Mouse (Mus musculus) monocyte, adult 2 months (primary cell): Measurements from ENCODE around the gene Klf13.

Experiments
- DNase-seq, 2 experiments: peaks; one replicate each; pipeline ENCODE4 v3.0.0; 2022; ENCODE audit warnings: low spot score in 2 of 2, low read depth in 1 of 2

The Klf13 gene

GRCm38 (mm10) chr7:63938914-63939396 lies at the start of gene Klf13:
TSS of gene Klf13 (minus strand) at chr7:63938915.
- DNase-seq: peak; percentile 96

- DNase-seq: no peak
Observed at GRCm38 (mm10) chr7:63988391-63988790, 49.7 kb upstream of the Klf13 start.

- no peak for DNase-seq
Observed at GRCm38 (mm10) chr7:63986407-63987182, 47.9 kb upstream of the Klf13 start.

- no peak for DNase-seq
Observed at GRCm38 (mm10) chr7:63985696-63986406, 47.1 kb upstream of the Klf13 start.

GRCm38 (mm10) chr7:63985266-63985665 lies 46.6 kb upstream of the Klf13 start:
- DNase-seq: no peak

- no peak for DNase-seq
Observed at GRCm38 (mm10) chr7:63984329-63984728, 45.6 kb upstream of the Klf13 start.

GRCm38 (mm10) chr7:63977631-63978030 lies 38.9 kb upstream of the Klf13 start:
- no peak for DNase-seq

GRCm38 (mm10) chr7:63970986-63971385 lies 32.3 kb upstream of the Klf13 start:
- no peak for DNase-seq

GRCm38 (mm10) chr7:63969941-63970340 lies 31.2 kb upstream of the Klf13 start:
- DNase-seq: no peak

GRCm38 (mm10) chr7:63965635-63966418 lies 27.1 kb upstream of the Klf13 start:
- no peak for DNase-seq

GRCm38 (mm10) chr7:63965135-63965534 lies 26.4 kb upstream of the Klf13 start:
- no peak for DNase-seq

GRCm38 (mm10) chr7:63964121-63964520 lies 25.4 kb upstream of the Klf13 start:
- no peak for DNase-seq

GRCm38 (mm10) chr7:63963632-63964031 lies 24.9 kb upstream of the Klf13 start:
- no peak for DNase-seq

GRCm38 (mm10) chr7:63957872-63958640 lies 19.3 kb upstream of the Klf13 start:
- no peak for DNase-seq

- DNase-seq: no peak
Observed at GRCm38 (mm10) chr7:63956981-63957713, 18.4 kb upstream of the Klf13 start.

- no peak for DNase-seq
Observed at GRCm38 (mm10) chr7:63956138-63956823, 17.6 kb upstream of the Klf13 start.

GRCm38 (mm10) chr7:63955440-63955839 lies 16.7 kb upstream of the Klf13 start:
- DNase-seq: no peak

GRCm38 (mm10) chr7:63952077-63952898 lies 13.6 kb upstream of the Klf13 start:
- DNase-seq: no peak
